Mouse (Mus musculus) thymus, postnatal 25 days (tissue): ENCODE measurements around the gene Mymx.

ENCODE experiments used
- DNase-seq: peaks from one replicate; pipeline ENCODE4 v3.0.0; 2022

Gene Mymx

DNA sequence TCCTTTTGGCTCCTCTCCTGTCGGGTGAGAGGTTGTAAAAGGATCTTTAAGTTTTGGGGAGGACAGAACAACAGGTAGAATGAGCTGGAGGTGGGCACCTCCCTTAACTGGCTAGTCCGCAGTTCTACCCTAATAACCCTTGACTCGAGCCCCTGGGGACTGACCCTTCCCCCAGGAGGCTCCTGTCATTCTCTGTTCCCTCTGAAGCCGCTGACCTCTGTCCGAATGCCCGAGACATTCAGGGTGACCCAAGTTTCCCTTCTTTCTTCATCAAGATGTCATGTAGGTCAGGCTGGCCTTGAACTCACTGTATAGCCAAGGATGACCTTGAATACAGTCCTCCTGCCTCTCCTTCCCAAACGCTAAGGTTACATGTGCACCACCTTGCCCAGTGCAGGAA, 13.5 kb downstream of the Mymx start:
- DNase-seq = no peak

DNA sequence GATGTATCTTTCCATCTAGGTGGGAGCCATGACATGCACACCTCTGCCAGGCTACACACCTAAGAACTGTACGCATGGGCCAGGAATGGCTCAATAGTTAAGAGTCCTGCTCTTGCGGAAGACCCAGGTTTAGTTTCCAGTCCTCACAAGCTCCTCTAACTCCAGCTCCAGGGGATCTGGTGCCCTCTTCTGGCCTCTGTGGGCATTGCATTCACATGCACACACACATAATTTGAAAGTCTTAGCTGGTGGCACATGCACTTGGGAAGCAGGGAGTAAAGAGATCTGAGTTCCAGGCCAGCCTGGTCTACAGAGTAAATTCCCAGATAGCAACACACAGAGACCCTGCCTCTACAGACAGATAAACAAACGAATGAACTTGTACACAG, 15.5 kb downstream of the Mymx start:
- DNase-seq = peak; percentile 52

DNA sequence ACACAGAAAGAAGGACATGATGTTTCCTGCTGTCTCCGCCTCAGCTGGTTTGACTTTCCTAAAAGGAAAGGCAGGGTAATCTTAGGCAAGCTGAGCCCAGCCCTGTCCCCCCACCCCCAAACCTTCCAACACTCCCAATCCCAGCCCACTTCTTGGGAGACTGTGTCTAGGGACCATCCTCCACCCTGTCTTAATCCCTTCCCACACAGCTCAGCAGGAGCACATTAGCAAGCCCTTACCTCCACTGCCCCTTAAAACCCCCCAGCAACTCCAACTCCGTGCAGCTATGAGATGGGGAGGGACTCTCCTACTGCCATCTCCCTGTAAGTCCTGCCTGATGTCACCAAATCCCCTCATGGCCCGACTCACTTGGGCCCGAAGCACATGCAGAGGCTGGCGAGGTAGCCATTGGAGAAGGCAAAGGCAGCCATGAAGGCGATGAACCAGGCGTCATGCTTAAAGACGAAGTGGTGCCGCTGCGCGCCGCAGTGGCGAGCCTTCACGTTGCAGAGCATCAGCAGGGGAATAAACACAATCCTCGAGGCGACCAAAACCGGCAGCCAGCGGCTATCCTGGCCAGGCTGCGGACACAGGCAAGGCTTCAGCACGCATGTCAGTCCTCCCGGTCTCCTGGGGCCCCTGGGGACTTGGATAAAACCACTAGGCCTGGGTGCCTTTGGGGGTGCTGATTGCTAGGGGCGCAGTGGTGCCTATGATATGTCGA, 16.0 kb downstream of the Mymx start:
- no peak for DNase-seq

DNA sequence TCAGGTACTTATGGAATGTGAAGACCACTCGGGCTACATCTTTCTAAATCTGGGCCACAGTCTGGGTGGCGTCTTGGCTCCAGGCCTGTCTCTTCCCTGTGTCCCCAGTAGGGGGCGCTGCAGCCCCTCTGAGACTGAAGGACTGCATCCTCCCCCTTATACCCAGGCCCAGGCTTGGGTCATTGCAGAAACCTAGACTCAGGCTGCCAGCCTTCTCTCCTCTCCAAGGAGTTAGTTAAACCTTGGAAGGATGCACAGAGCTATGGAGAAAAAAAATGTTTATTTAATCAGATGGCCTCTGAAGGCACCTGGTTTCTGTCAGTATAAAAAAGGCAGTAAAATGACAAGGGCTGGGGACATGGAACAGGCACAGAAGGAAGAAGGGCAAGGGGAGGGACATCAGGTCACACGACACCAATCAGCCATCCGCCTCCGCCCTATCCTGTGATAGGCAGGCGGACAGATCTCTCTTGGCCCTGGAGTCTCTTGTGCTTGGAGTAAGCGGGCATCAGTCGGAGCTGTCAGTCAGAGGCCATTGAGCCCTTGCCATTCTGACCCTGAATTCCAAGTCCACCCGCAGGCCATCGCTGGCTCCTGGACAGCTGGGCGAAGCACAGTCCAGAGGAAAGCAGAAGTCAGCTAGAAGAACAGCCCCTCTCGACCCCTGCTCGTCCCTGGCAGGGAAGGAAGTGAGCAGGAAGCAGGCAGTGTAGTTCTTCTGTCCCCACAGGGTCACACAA, 16.8 kb downstream of the Mymx start:
- peak; percentile 82 for DNase-seq

DNA sequence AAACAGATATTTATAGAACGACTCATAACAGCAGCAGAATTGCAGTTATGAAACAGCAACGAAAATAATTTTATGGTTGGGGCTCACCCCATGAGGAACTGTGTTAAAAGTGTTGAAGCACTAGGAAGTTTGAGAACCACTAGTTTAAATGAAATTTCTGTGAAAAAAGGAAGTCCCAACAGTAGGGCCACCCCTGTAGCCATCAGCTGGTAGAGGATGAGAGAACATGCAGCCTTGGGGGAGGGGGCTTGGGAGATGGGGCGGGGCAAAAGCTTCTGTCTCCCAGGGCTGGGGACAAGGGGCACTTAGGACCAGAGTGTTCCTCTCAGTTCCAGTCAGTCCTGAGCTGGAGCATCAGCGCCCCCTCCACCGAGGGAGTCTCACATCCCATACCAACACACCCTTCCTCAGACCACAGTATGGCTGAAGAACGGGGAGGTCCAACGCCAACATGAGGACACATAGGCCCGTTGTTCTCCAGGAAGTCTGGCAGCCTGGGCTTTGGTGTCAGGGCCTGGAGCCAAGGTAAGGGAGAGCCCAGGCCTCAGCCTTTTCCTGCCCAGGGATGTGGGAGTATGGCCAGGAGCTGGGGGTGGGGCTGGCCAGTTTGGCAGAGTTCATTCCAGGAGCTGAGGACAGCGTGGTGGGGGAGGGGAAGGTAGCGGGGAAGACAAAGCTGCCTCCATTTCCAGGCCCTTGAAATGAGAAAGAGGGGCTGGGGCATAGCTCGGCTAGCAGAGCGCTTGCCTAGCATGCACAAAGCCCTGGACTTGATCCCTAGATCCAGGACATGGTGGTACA, 17.6 kb downstream of the Mymx start:
- DNase-seq = no peak

DNA sequence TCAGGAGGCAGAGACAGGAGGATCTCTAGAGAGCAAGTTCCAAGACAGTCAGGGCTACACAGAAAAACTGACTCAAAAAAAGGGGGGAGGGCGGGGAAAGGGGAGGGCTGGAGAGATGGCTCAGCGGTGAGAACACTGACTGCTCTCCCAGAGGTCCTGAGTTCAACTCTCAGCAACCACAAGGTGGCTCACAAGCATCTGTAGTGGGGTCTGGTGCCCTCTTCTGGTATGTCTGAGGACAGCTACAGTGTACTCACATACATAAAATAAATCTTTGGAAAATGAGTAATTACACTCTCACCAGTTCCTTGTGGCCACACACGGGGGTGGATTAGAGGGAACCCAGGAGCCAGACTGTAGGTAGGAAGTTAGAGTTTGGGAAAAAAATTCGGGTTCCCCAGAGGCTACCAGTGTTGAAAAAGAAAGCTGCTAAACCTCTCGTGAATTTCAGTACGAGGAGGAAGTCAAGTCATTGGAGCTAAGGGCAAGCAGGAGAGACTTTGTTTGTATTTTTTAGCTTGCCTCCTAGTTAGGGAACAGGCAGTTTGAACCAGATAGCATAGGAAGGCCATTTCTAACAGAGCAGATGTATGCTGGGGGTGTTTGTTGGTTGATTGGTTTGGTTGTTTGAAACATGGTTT, 19.1 kb downstream of the Mymx start:
- peak; percentile 58 for DNase-seq

DNA sequence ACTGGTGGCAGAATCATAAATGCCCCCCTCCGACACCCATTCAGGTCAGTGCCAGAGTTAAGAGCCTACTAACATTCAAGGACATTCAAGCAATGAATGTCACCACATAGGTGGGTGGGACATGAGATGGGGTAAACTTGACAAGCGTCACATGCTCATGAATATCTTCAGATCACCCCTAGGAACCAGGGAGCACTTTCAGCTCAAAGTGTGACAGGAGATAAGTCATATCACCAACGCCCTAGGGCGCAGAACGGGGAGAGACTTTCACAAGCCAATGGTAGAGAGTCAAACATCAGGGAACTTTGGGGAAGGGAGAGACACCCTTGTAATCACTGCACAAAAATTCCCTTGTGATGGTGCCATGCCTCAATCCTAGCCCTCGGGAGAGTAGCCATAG, 19.7 kb downstream of the Mymx start:
- no peak for DNase-seq

DNA sequence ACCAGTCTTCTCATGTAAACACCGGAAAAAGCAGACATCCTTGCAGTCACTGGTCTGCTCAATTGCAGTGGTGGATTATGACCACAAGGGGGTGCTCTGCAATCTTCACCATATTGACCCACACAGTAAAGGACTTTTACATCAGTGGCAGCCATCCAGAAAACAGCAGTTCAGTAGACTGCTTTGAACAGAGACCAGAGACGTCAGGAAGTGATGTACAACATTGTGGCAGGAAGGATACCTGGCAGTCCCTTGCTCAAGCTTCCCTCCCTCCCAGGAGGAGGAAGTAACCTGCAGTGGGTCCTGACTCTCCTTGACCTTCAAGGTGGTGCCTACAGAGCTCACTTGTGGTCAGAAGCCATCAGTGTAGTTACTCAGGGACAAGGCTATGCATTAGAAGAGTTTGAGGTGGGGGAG, 20.3 kb downstream of the Mymx start:
- DNase-seq = peak; percentile 79

DNA sequence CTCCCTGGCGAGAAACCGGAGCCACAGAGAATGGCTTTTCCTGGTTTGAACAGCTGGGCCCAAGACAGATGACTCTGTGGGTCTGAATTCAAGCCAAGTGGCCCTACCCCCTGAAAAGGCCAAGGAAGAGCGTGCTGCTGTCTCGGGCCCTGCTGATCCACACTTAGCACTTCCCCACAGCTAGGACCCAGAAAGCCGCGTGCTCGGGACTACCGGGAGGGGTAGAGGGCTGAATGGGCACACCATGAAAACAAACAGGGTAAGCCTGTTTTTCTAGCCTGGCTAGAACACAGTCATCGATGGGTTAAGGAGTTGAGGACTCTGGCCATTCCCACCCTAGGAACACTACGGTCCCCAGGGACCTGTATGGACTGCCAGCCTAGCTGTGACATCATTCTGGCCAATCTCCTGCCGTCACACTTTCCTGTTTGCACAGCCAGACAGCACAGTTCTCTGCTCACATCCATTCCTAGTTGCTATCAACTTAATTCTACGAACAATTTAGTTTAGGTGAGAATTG, 20.9 kb downstream of the Mymx start:
- DNase-seq = no peak

DNA sequence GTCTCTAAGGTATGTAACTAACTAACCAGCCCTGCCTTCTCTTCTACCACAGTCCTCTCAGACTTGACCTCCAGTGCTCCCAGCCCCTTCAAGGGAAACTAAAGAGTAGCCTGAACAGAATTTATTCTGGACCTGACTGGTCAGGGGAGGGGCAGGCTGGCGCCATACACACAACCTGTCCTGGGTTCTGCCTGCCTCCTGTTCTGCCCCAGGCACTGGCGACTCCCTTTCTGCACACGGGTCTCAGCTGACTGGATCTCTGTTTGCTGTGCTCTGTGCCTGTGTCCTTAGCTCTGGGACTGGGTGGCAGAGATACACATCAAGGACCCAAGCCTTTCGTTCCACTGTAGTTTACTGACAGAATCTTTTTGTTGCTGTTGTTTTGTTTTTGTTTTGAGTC, 22.3 kb downstream of the Mymx start:
- DNase-seq = no peak

DNA sequence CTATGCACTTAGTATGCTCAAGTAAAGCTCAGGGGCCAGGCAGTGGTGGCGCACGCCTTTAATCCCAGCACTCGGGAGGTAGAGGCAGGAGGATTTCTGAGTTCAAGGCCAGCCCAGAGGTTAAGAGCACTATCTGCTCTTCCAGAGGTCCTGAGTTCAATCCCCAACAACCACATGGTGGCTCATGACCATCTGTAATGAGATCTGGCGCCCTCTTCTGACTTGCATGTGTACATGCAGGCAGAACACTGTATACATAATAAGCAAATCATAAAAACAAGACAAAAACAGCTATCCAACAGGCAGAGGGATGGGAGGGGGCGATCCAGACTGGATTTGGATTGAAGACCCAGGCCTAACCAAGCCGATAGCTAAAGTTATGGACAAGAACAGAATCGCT, 23.1 kb downstream of the Mymx start:
- peak; percentile 54 for DNase-seq

DNA sequence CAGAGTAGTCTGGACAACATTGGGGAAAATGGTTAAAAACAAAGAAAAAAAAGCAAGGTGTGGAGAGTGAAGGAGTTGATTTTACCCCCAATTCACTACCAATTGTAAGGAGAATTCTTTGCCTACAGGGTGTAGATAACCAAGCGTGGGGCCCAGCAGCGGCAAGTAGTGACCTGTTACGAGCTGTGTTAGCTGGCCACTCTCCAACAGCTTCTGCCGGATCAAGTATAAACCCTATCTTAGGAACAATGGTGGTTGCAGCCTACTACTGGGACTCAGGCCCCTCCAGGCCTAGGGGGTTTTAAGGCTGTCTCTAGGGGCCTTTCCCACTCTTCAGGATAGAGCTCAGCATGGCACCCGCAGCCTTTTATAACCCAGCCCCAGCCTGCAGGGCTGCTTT, 23.7 kb downstream of the Mymx start:
- no peak for DNase-seq

DNA sequence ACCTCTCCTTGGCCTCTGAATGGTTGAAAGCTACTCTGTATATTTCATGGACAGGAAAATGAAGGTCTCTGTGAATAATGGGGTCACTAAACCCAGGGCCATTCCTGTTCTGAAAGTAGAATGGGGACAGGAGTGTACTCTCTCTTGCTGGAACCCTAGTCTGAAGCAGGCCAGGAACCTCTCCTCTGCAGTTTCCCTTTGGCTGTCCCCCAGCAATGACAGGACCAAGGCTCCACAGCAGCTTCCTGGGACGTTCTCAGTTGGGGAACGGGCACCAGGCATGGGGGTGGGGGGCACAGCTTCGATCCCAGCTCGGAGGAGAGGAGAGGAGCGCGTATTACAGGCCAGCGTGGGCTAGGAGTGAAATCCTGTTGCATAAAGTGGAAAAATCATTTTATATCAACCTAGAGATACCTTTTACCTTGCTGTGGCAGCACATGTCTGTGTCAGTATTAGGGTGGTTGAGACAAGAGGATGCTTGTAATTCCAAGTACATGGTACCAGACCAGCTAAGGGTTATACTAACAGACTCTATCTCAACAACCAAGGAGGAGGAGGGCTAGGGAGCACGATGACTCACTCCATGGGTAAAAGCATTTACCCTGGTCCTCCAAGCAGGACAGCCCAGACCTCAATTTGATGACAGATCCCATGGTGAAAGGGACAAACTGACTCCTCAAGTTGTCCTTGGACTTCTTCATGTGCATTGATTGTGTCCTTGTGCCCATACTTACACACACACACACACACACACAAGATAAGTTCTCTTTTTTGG, 26.6 kb downstream of the Mymx start:
- no peak for DNase-seq

DNA sequence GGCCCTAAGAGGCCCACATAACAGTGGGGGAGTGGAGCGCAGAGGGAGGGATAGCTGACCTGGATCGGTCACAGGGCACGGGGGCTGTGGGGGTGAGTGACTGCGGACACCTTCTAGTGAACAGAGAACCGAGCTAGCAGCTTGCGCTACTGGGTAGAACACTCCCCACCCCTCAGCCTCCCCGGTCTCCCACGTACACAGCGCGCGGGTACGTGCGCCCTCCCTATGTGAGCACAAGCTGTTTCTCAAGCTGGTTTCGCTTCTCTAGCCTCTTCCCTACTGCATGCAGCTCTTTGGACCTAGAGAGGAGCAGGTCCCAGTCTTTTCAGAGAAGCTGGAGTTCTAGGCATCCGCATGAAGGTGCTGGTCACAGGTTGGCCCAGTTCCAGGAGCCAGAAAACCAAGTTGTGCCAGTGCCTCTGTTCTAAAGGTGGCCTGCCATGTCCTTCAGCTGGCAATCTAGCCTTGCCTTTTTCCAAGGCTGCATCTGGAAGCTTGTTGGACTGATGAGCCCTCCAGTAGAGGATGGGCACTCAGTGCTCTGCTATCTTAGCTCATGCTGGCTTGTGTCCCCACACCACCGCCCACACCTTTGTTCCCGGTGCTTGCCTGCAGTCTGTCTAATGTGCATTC, 27.7 kb downstream of the Mymx start:
- DNase-seq = peak; percentile 81

DNA sequence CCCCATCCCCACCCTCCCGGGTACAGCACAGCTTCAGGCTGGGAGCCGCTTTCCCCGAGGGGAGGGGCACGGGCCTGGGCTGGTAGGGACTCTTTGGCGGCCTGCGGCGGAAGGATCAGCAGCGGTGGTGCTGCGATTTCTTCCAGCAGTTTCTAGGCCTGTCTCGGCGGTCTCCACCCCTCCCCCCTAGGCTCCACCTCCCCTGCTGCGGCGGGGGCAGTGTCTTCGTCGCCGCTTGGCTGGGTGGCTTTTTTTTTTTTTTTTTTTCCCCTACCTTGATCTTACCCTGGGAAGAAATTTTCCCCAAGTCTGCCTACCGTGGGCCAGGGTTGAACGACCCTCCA, 28.1 kb downstream of the Mymx start:
- peak; percentile 98 for DNase-seq

DNA sequence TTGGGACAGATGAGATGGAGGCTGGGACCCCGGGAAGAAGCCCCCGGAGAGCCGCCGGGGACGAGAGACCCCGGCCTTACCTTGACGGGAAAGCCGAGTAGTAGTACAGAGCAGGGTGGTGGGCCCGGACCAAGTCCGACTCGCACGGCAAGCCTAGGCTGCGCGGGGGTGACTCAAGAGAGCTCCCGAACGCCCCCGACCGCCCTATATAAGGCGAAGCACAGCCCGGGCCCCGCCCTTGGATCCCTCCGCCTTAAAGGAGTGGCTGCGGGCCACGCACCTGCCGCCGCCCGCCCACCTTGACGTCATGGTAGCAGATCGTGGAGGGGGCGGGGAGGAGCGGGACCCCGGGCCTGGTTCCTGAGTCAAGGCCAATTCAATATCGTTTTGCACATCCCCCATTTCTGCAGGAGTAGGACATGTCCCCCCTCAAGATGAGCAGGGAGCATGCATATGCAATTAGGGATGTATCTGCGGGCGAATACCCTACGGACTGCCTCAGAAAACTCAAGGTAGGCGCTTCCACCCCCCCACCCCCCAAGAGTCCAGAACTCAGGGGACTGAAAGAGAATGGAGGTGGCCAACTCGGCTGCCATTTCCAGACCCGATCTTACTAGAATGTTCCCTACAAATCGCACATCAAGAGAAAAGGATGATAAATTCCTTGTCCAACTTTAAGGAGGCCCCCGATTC, 28.7 kb downstream of the Mymx start, which contains the start of gene Hsp90ab1:
TSS of gene Hsp90ab1 (minus strand) at position 185 of the 693 bp plus-strand sequence.
- DNase-seq = peak; percentile 100

DNA sequence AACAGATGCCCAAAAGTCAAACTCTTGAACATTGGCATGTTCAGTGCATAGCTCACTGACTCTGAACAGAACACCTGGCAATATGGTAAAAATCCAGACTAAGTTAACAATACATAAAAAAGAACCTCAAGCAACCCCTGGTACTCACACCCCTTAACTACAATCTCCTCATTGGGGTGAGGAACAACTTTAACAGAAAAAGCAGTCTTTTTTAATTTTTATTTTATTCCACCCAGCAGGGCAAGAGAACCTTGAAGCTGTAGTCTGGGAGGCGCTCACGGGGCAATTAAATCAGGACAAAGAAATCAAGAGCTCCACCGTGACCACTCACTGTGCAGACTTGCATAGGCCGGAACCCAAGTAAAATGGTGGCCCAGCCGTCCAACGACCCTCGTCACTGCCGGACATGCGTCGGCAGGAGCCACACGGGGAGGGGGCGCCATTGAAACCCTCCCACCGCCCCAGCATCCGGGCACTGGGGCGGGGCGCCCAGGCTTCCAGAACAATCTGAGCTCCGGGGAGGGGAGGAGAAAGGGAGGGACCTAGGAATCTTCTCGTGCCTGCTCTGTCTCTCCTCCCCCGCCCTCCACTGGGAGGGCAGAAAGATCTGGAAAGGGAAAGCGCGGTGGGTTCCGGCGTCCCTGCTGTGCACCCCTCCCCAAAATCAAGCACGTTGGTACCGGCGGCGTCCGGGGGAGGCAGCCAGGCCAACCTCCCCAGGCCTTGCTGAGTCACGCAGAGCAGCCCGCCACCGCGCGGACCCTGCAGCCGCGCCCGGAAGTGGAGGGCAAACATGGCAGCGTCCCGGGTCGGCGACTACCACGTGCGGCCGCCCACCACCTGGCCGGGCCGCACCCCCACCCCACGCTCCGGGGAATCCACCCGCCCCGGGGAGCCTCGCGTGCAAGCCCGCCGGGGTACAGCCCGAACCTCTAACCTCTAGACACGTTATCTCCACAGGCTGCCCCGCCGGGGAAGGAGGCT, 29.5 kb downstream of the Mymx start:
- peak; percentile 80 for DNase-seq

DNA sequence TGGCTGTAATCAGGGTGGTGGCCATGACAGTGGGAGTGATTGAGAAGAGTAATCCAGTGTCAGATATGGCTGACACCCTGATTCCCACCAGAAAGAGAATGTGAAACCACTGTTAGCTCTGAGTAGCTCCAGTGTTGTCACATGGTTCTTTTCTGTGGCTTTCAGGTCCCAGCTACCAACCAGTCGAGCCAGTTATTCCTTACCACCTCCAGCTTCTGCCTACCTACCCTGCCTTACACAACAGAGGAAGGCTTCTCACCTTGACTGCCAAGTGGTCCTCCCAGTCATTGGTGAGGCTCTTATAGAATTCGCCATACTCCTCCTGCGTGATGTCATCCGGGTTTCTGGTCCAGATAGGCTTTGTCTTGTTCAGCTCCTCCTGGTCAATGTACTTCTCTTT, 31.9 kb downstream of the Mymx start:
- DNase-seq = no peak

DNA sequence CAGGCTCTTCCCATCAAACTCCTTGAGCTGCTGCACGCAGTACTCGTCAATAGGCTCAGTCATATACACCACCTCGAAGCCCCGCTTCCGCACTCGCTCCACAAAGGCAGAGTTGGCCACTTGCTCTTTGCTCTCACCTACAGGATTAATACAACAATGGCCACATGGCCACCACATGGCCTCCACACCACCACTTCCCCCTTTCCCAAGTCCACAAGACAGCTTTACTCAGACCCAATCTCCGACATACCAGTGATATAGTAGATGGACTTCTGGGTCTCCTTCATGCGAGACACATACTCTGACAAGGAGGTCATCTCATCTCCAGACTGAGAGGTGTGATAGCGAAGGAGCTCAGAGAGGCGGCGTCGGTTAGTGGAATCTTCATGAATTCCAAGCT, 32.9 kb downstream of the Mymx start:
- DNase-seq = no peak

DNA sequence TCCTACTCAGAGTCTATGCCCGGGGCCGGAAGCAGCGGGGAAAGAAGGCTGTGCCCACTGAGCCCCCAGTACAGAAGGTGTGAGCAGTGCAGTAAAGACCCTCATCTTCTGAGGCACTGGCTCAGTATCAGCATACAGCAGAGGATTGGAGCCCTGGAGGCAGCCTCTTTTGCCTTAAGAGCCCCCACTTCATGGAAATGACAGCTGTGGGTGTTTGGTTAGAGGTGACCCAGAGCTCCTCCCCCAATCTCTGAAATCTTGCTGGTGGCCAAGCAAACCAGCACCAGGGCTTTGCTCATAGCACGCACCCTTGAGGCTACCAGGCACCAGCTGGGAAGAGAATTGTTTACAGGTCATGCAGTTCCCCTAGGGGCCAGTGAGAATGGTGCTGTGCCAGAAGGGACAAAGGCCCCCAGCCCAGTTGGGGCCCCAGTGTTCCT, 34.7 kb downstream of the Mymx start:
- DNase-seq = no peak
